Mouse (Mus musculus) limb, embryonic 13.5 days (tissue): Measurements from ENCODE around the gene Adam17. TPM values are rescaled to one million over a fixed set of nuclear protein-coding genes. Genes with fewer than 3 reads are reported as not detected.

Experiments
- ATAC-seq: fragments of 200-750 bp; cut with Nextera tagmentation; 2 replicates; pipeline ENCODE4 v1.8.0; 2017; ENCODE audit warnings: low read depth, moderate number of reproducible peaks, moderate TSS enrichment; ENCODE audit not compliant: low FRiP score
- H3K27ac ChIP-seq: fragments of 300-500 bp; sonication (generic); 2 replicates; pipeline ENCODE4 v1.5.1; 2015; ENCODE audit warnings: inconsistent platforms, mild to moderate bottlenecking, moderate library complexity
- H3K27me3 ChIP-seq: fragments of 300-500 bp; sonication (generic); 2 replicates; pipeline ENCODE4 v1.6.1; 2015; ENCODE audit warnings: mild to moderate bottlenecking, inconsistent platforms
- H3K36me3 ChIP-seq: fragments of 300-500 bp; sonication (generic); 2 replicates; pipeline ENCODE4 v1.6.1; 2015; ENCODE audit warnings: inconsistent platforms, mild to moderate bottlenecking, moderate library complexity
- H3K4me1 ChIP-seq: fragments of 300-500 bp; sonication (generic); 2 replicates; pipeline ENCODE4 v1.6.1; 2015; ENCODE audit warnings: inconsistent platforms
- H3K4me2 ChIP-seq: fragments of 300-500 bp; sonication (generic); replicated peaks from 2 replicates; pipeline ENCODE4 v1.6.1; 2015; ENCODE audit warnings: inconsistent platforms, mild to moderate bottlenecking, moderate library complexity
- H3K4me3 ChIP-seq: fragments of 300-500 bp; sonication (generic); 2 replicates; pipeline ENCODE4 v1.5.1; 2015; ENCODE audit warnings: moderate library complexity, mild to moderate bottlenecking, inconsistent platforms
- H3K9ac ChIP-seq: fragments of 300-500 bp; sonication (generic); 2 replicates; pipeline ENCODE4 v1.6.1; 2015; ENCODE audit warnings: mild to moderate bottlenecking, inconsistent platforms
- H3K9me3 ChIP-seq: fragments of 300-500 bp; sonication (generic); 2 replicates; pipeline ENCODE4 v1.6.1; 2016; ENCODE audit warnings: inconsistent platforms
- WGBS: fragments of 180-500 bp; shearing (Covaris S2); methylation state at CpG from one replicate; pipeline ENCODE4 v1.1.7; 2015; 5-methylcytosine and 5-hydroxymethylcytosine counted together
- polyA plus RNA-seq: library from polyadenylated mRNA; unstranded; fragments of >200 nt; fragmentation: Nextera tagmentation; extraction: Ambion mirVana; gene quantifications from 2 replicates; pipeline ENCODE4 v1.2.1, GENCODE M21; 2015

Adam17 gene
- polyA plus RNA-seq, 1 experiment from 2014 or later: 45.4 TPM

DNA sequence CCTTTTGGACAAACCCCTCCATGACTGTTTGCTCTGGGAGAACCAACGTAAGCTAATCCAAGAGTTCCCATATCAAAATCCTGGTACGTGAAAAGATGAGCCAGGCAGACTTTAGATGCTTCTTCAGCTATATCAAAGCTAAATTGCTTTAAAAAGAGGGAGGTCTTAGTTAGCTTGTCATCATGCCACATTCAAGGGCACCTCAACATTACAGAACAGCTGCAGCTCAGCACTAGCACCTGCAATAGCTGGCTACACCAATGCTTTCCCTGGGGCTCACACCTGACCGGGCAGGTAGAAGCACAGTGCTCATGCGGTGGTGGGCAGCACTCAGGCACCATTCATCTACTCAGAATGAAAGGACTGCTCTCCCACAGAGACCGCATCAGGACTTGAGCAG lies 32.8 kb downstream of the Adam17 start:
- H3K4me2 ChIP-seq: no peak overlapping the region
- ATAC-seq: no peak
- no peaks in the 10 kb centered on the region for H3K9me3 ChIP-seq
- H3K9ac ChIP-seq: no peak overlapping the region
- peaks cover 73% of the 10 kb centered on the region for H3K36me3 ChIP-seq
- no peaks in the 10 kb centered on the region for H3K4me1 ChIP-seq
- WGBS: 95% methylated on average over 5 of the region's 5 CpGs
- H3K27me3 ChIP-seq: no peaks in the 10 kb centered on the region
- no peak overlapping the region for H3K27ac ChIP-seq
- H3K4me3 ChIP-seq: no peak overlapping the region

DNA sequence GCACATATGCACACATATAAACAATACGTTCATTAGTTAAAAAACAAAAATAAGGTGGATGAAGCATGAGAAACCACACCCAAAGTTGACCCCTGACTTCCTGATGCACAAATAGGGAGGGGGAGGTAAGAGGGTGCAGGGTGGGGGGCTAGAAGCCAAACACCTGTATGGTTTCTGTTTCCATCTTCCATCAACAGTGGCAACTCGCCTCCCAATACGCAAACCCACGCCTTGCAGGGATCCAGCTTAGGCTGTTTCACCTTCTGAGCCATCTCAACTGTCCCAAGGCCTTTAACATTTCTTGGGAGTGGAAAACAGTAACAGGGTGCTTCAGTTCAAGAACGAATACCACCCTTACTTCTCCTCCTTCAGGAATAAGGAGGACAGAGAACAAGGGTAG lies 36.3 kb downstream of the Adam17 start:
- no peak overlapping the region for H3K27ac ChIP-seq
- no peaks in the 10 kb centered on the region for H3K27me3 ChIP-seq
- no peaks in the 10 kb centered on the region for H3K4me1 ChIP-seq
- peaks cover 78% of the 10 kb centered on the region for H3K36me3 ChIP-seq
- no peak overlapping the region for H3K9ac ChIP-seq
- no peak overlapping the region for H3K4me2 ChIP-seq
- 93% methylated on average over 5 of the region's 5 CpGs for WGBS
- no peak for ATAC-seq
- no peak overlapping the region for H3K4me3 ChIP-seq
- H3K9me3 ChIP-seq: no peaks in the 10 kb centered on the region

DNA sequence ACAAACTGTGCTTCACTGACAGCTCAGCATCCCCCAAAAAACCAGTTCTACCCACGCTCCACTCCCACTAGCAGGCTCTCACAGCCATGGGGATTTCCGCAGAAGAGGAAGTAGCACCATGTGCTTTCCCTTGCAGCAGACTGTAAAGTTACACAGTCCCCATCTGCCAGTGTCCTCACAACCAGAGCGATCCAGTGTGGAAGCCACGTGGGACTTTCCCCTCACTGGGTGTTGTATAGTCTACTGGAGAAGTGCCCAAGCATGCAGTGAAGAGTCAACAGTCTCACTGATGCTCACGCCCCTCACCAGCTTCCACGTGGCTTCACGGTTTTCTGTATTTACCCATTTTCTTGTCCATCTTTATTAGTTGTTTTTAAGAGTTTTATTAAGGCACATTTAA lies 37.6 kb downstream of the Adam17 start:
- Histone ChIP-seq H3K4me3 (no peak overlapping the region), H3K27ac (no peak overlapping the region), H3K27me3 (no peaks in the 10 kb centered on the region), H3K4me1 (no peaks in the 10 kb centered on the region), H3K9ac (no peak overlapping the region), H3K36me3 (peaks cover 82% of the 10 kb centered on the region), H3K4me2 (no peak overlapping the region), H3K9me3 (no peaks in the 10 kb centered on the region)
- 87% methylated on average over 7 of the region's 7 CpGs for WGBS
- no peak for ATAC-seq

DNA sequence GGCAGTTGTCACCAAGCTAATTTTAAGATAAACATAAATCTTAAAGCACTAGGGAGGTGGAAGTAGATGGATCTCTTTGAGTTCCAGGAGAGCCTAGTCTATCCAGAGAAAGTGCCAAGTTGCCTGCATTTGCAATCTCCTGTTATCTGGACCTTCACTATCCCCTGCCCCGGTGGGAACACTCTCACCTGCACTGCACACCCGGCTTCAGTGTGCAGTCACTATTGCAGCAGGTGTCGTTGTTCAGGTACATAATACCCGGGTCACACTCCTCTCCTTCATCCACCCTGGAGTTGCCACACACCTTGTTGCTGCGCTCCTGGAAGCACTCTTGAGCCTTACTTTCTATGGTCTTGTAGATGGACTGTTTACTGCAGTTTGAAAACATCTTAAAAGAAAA lies 39.7 kb downstream of the Adam17 start:
- H3K4me1 ChIP-seq: no peaks in the 10 kb centered on the region
- no peak for ATAC-seq
- peaks cover 80% of the 10 kb centered on the region for H3K36me3 ChIP-seq
- H3K9ac ChIP-seq: no peak overlapping the region
- no peak overlapping the region for H3K4me3 ChIP-seq
- H3K4me2 ChIP-seq: no peak overlapping the region
- no peaks in the 10 kb centered on the region for H3K9me3 ChIP-seq
- H3K27me3 ChIP-seq: no peaks in the 10 kb centered on the region
- no peak overlapping the region for H3K27ac ChIP-seq
- WGBS: 94% methylated on average over 5 of the region's 5 CpGs

DNA sequence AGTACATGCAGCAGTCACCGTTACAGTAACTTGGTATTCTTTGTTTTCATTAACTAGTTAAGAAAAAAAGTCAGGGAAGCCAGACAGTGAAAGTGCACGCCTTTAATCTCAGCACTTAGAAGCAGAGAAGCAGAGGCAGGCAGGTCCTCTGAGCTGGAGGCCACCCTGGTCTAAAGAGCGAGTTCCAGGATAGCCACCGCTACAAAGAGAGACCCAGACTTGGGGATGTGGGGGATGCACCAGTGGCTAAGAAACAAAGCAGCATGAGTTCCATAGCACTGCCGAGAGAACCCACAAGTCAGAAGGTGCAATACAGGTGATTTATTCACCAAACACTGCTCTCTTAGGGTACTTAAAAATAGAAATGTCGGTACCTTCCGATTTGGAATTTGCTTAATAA lies 40.4 kb downstream of the Adam17 start:
- Histone ChIP-seq H3K36me3 (peaks cover 82% of the 10 kb centered on the region), H3K4me2 (no peak overlapping the region), H3K27me3 (no peaks in the 10 kb centered on the region), H3K9ac (no peak overlapping the region), H3K9me3 (no peaks in the 10 kb centered on the region), H3K4me3 (no peak overlapping the region), H3K27ac (no peak overlapping the region), H3K4me1 (no peaks in the 10 kb centered on the region)
- WGBS: 93% methylated on average over 7 of the region's 7 CpGs
- no peak for ATAC-seq

DNA sequence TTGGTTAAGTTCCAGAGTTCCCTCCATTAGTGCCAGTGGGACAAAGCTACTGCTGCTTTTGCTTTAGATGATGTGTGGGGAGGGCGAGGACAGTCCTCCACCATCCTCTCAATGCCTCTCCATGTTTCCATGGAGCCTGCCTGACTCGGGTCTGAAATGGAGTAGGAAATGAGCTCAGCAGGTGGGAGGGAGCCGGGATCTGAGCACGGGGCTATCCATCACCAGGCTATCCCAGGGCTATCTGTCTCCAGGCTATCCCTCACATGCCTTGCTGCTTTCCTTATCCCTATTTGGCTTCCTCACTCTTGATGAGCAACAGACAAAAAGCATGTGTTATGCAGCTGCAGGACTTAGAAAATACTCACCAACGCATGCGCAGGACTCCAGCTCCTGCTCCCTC lies 41.7 kb downstream of the Adam17 start:
- Histone ChIP-seq H3K4me2 (no peak overlapping the region), H3K9me3 (no peaks in the 10 kb centered on the region), H3K27ac (no peak overlapping the region), H3K27me3 (no peaks in the 10 kb centered on the region), H3K9ac (no peak overlapping the region), H3K36me3 (peaks cover 89% of the 10 kb centered on the region), H3K4me3 (no peak overlapping the region), H3K4me1 (no peaks in the 10 kb centered on the region)
- WGBS: 90% methylated on average over 6 of the region's 6 CpGs
- no peak for ATAC-seq

DNA sequence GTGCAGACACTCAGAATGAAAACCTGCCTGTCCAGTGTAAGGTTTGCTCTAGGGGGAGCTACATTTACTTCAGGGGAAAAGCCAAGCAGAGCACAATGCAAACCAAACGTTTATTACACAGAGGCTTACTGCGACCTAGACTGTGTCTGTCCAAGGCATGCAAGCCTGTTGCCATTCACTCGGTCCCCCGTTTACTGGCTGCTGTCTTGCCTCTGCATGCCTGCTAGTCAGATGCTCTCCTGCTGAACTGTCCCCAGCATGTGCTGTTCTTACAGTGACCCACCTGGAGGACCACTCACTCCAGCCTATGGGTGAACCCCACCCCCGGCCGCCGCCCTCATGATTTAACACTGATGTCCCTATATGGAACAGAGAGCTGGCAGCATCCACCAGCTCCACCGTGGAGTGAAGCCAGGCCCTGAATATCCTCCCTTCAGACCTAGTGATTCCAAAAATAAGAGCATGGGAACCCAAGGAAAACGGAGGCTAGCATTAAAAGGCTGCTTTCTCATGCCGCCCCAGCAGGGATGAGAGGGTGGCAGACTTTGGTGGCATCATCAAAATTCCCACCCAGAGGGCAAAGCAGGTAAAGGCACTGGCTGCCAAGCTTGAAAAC lies 42.4 kb downstream of the Adam17 start:
- no peaks in the 10 kb centered on the region for H3K9me3 ChIP-seq
- no peaks in the 10 kb centered on the region for H3K4me1 ChIP-seq
- H3K27ac ChIP-seq: no peak overlapping the region
- no peaks in the 10 kb centered on the region for H3K27me3 ChIP-seq
- no peak for ATAC-seq
- H3K4me2 ChIP-seq: no peak overlapping the region
- peaks cover 90% of the 10 kb centered on the region for H3K36me3 ChIP-seq
- H3K9ac ChIP-seq: no peak overlapping the region
- WGBS: 89% methylated on average over 10 of the region's 10 CpGs
- no peak overlapping the region for H3K4me3 ChIP-seq

DNA sequence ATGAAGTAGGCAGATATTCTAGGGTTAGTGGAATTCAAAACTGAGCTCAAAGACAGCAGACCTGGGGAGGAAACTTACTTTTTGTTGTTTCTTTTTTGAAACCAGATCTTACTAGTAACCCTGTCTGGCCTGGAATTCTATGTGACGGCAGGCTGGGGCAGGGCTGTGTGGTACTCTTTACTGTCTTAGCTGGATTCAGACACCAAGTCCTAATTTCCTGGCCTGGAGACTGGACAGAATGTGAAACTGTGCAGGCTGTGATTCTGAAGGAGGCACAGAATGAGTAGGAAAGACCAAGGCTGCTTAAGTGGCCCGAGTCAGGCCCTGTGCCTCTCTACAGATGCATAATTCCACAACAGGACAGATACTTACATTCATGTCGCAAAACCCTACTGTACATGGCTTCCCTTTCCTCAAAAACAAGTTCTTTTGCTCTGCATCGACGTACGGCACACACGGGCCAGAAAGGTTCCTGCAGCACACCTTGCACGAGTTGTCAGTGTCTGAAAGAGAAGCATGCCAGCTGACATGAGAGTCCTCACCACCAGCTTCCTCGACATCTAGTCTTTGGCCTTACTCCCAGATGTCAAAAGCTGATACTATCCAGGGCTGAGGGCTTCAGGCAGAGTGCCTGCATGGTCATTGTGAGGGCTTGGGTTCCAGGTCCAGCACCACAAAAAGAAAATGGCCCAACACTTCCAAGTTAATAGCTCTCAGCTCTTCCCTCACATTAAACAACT lies 43.6 kb downstream of the Adam17 start:
- ATAC-seq: no peak
- no peaks in the 10 kb centered on the region for H3K4me1 ChIP-seq
- H3K4me2 ChIP-seq: no peak overlapping the region
- no peaks in the 10 kb centered on the region for H3K9me3 ChIP-seq
- H3K9ac ChIP-seq: no peak overlapping the region
- H3K27me3 ChIP-seq: no peaks in the 10 kb centered on the region
- no peak overlapping the region for H3K4me3 ChIP-seq
- no peak overlapping the region for H3K27ac ChIP-seq
- 89% methylated on average over 9 of the region's 9 CpGs for WGBS
- peaks cover 91% of the 10 kb centered on the region for H3K36me3 ChIP-seq

DNA sequence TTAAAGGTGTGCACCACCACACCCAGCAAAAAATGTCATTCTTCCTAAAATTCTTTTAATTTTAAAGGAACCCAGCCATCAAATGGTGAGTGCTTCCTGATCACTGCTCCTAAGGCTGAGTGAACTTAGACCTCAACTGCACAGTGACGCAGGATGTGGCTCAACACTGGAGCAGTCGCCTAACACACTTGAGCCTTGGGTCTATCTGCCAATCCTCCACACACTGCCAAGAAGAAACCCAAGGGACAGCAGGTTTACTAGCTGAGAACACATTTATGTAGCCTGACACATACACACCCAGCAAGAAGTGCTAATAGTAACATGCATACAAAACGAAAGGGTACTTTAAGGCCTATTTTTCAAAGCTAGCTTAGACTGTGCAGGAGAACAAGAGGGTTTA lies 47.1 kb downstream of the Adam17 start:
- Histone ChIP-seq H3K4me2 (no peak overlapping the region), H3K36me3 (peaks cover 89% of the 10 kb centered on the region), H3K27ac (no peak overlapping the region), H3K9ac (no peak overlapping the region), H3K27me3 (no peaks in the 10 kb centered on the region), H3K4me1 (no peaks in the 10 kb centered on the region), H3K9me3 (no peaks in the 10 kb centered on the region), H3K4me3 (no peak overlapping the region)
- 0 out of 2 replicates have a peak, but pooled peaks have one; percentile 24 for ATAC-seq
- 88% methylated on average over 3 of the region's 3 CpGs for WGBS

DNA sequence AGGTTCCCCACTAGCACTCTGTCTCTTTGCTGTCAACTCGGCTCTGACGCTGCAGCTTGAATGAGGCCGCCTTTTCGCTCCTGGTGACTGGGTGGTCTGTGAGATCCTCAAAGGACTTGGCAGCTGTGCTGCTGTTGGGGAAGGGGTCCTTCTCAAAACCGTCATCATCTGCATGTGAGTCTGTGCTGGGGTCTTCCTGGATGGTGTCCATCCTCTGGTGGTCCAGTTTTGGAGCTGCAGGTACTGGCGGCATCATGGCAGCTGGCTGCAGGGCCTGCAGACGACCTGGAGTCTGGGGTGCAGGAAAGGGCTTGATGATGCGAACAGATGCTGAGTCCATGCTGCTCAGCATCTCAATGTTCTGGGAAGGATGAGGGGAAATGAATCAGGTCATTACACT lies 48.2 kb downstream of the Adam17 start:
- peaks cover 90% of the 10 kb centered on the region for H3K36me3 ChIP-seq
- H3K4me2 ChIP-seq: no peak overlapping the region
- no peak overlapping the region for H3K4me3 ChIP-seq
- ATAC-seq: no peak
- no peaks in the 10 kb centered on the region for H3K4me1 ChIP-seq
- H3K9ac ChIP-seq: no peak overlapping the region
- H3K9me3 ChIP-seq: no peaks in the 10 kb centered on the region
- no peaks in the 10 kb centered on the region for H3K27me3 ChIP-seq
- H3K27ac ChIP-seq: no peak overlapping the region
- 88% methylated on average over 8 of the region's 8 CpGs for WGBS

DNA sequence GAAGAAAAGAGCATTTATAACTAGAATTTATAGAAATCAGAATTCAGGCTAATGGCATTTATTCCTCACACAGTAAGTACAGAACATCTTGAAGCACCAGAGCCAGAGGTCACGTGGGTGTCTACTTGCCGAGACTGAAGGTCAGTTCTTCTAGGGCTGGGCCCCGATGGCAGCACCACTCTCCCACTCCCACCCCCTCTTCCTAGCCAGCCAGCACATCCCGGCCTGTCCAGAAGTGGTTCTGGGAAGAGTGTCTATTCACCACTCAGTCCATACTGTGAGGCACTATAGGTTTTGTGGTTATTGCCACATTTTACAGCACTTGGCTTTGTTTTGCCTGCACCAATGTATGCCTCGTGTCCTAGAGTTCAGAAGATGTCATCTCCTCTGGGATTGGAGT lies 49.3 kb downstream of the Adam17 start:
- WGBS: 88% methylated on average over 5 of the region's 5 CpGs
- H3K4me2 ChIP-seq: no peak overlapping the region
- H3K9ac ChIP-seq: no peak overlapping the region
- no peaks in the 10 kb centered on the region for H3K9me3 ChIP-seq
- no peaks in the 10 kb centered on the region for H3K27me3 ChIP-seq
- no peak overlapping the region for H3K27ac ChIP-seq
- no peak for ATAC-seq
- peaks cover 90% of the 10 kb centered on the region for H3K36me3 ChIP-seq
- H3K4me1 ChIP-seq: no peaks in the 10 kb centered on the region
- H3K4me3 ChIP-seq: no peak overlapping the region

DNA sequence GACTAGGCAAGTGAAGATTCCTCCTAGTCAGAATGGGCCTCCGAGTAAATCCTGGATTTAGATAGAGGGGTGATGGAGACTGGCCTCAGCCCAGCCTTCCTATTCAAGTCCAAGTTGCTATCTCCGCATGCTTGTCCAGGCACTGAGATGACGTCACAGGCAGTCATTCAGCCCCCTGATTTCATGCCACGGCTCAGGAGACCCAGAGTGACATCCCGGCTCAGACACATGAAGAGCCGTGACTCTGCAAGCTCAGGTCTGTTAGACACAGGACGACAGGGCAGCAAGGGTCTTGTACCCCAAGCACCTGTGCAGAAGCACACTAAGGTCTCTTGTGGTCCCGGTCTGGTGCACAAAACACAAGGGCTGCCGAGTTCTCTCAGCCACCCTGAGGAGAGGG lies 50.6 kb downstream of the Adam17 start:
- no peak overlapping the region for H3K4me2 ChIP-seq
- H3K27me3 ChIP-seq: no peaks in the 10 kb centered on the region
- no peak overlapping the region for H3K4me3 ChIP-seq
- WGBS: 88% methylated on average over 9 of the region's 9 CpGs
- no peak overlapping the region for H3K9ac ChIP-seq
- H3K9me3 ChIP-seq: no peaks in the 10 kb centered on the region
- no peaks in the 10 kb centered on the region for H3K4me1 ChIP-seq
- H3K27ac ChIP-seq: no peak overlapping the region
- H3K36me3 ChIP-seq: peaks cover 86% of the 10 kb centered on the region
- no peak for ATAC-seq

DNA sequence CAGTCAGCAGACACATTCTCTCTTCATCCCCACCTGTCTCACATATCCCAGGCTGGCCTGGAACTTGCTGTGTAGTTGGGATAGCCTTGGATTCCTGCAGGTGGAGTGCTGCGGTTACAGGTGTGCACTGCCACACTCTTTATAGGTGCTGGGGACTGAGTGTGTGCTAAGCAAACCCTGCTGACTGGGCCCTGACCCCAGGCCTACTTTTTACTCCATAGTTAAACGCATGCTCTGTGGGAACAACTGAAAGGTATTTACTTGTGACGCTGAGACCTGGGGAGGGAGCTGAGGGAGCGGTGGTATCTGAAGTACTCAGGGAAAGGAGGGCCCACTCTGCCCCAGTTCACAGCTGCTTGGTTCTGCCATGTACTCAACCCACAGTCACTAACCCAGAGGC lies 51.1 kb downstream of the Adam17 start:
- 90% methylated on average over 4 of the region's 4 CpGs for WGBS
- Histone ChIP-seq H3K27me3 (no peaks in the 10 kb centered on the region), H3K9ac (no peak overlapping the region), H3K4me2 (no peak overlapping the region), H3K27ac (no peak overlapping the region), H3K4me1 (0 out of 2 replicates have a peak, but pooled peaks cover under 1% of the 10 kb centered on the region), H3K9me3 (no peaks in the 10 kb centered on the region), H3K4me3 (no peak overlapping the region), H3K36me3 (peaks cover 80% of the 10 kb centered on the region)
- ATAC-seq: no peak
